Mouse (Mus musculus) midbrain, embryonic 14.5 days (tissue): ENCODE measurements at regions not wholly inside any gene's neighbourhood (a gene's known extent, or its start where the extent isn't known, plus 50 kb on each side); places are given as distances from the start of the nearest gene placed in this dataset.

Experiments
- ATAC-seq: fragments of 200-750 bp; cut with Nextera tagmentation; 2 replicates; pipeline ENCODE4 v1.8.0; 2017; ENCODE audit warnings: moderate number of reproducible peaks, moderate library complexity; ENCODE audit not compliant: low FRiP score, low TSS enrichment
- DNase-seq: peaks from one replicate; pipeline ENCODE4 v3.0.0-alpha.2; 2015
- H3K27ac ChIP-seq: fragments of 300-500 bp; sonication (generic); replicated peaks from 2 replicates; pipeline ENCODE4 v1.5.1; 2014; ENCODE audit warnings: mild to moderate bottlenecking, low read depth, low read length, moderate library complexity
- H3K27me3 ChIP-seq: fragments of 300-500 bp; sonication (generic); 2 replicates; pipeline ENCODE4 v1.6.1; 2014; ENCODE audit warnings: low read length, control low read depth, mixed read lengths; ENCODE audit not compliant: control insufficient read depth, insufficient read depth
- H3K36me3 ChIP-seq: fragments of 300-500 bp; sonication (generic); 2 replicates; pipeline ENCODE4 v1.6.1; 2014; ENCODE audit warnings: low read length, control low read depth; ENCODE audit not compliant: control insufficient read depth, insufficient read depth
- H3K4me1 ChIP-seq: fragments of 300-500 bp; sonication (generic); 2 replicates; pipeline ENCODE4 v1.6.1; 2014; ENCODE audit warnings: mild to moderate bottlenecking, antibody characterized with exemption, low read length, control low read depth; ENCODE audit not compliant: control insufficient read depth, insufficient read depth
- H3K4me2 ChIP-seq: fragments of 300-500 bp; sonication (generic); 2 replicates; pipeline ENCODE4 v1.6.1; 2014; ENCODE audit warnings: mild to moderate bottlenecking, low read length, moderate library complexity
- H3K4me3 ChIP-seq: fragments of 300-500 bp; sonication (generic); replicated peaks from 2 replicates; pipeline ENCODE4 v1.5.1; 2014; ENCODE audit warnings: low read depth, low read length
- H3K9ac ChIP-seq: fragments of 300-500 bp; sonication (generic); replicated peaks from 2 replicates; pipeline ENCODE4 v1.6.1; 2014; ENCODE audit warnings: mild to moderate bottlenecking, low read length, moderate library complexity
- H3K9me3 ChIP-seq: fragments of 300-500 bp; sonication (generic); 2 replicates; pipeline ENCODE4 v1.6.1; 2016; ENCODE audit warnings: low read length, control low read depth, mixed read lengths; ENCODE audit not compliant: control insufficient read depth
- WGBS: fragments of 180-500 bp; shearing (Covaris S2); extraction: QIAGEN DNeasy Blood & Tissue Kit; methylation state at CpG from one replicate; pipeline ENCODE4 v1.1.7; 2014; 5-methylcytosine and 5-hydroxymethylcytosine counted together

GRCm38 (mm10) chr9:111869801-111870382, 179.7 kb upstream of the Stac start:
- Histone ChIP-seq H3K4me2 (no peak overlapping the region), H3K9ac (no peak overlapping the region), H3K36me3 (no peaks in the 10 kb centered on the region), H3K27ac (peak overlapping the region; percentile 3), H3K4me1 (no peaks in the 10 kb centered on the region), H3K27me3 (no peaks in the 10 kb centered on the region), H3K4me3 (no peak overlapping the region), H3K9me3 (no peaks in the 10 kb centered on the region)
- 78% methylated on average over 4 of the region's 4 CpGs for WGBS
- ATAC-seq, result no peak
- DNase-seq, result no peak

- ATAC-seq, result no peak
- Histone ChIP-seq H3K27me3 (no peaks in the 10 kb centered on the region), H3K9me3 (no peaks in the 10 kb centered on the region), H3K9ac (no peak overlapping the region), H3K36me3 (no peaks in the 10 kb centered on the region), H3K4me1 (no peaks in the 10 kb centered on the region), H3K27ac (no peak overlapping the region), H3K4me3 (no peak overlapping the region), H3K4me2 (no peak overlapping the region)
- DNase-seq, result no peak
- 50% methylated on average over 2 of the region's 2 CpGs for WGBS
Observed at GRCm38 (mm10) chr9:111858051-111858450, 167.9 kb upstream of the Stac start.

GRCm38 (mm10) chr9:111854976-111855375, 164.8 kb upstream of the Stac start:
- Histone ChIP-seq H3K9me3 (no peaks in the 10 kb centered on the region), H3K27me3 (no peaks in the 10 kb centered on the region), H3K9ac (no peak overlapping the region), H3K4me2 (no peak overlapping the region), H3K4me1 (no peaks in the 10 kb centered on the region), H3K36me3 (no peaks in the 10 kb centered on the region), H3K4me3 (no peak overlapping the region), H3K27ac (no peak overlapping the region)
- DNase-seq (peak; percentile 24), ATAC-seq (no peak)
- WGBS, result 87% methylated on average over 7 of the region's 7 CpGs

- WGBS, result 96% methylated on average over 10 of the region's 10 CpGs
- Histone ChIP-seq H3K9me3 (no peaks in the 10 kb centered on the region), H3K4me2 (no peak overlapping the region), H3K27ac (no peak overlapping the region), H3K4me3 (no peak overlapping the region), H3K9ac (no peak overlapping the region), H3K4me1 (no peaks in the 10 kb centered on the region), H3K36me3 (no peaks in the 10 kb centered on the region), H3K27me3 (no peaks in the 10 kb centered on the region)
- DNase-seq, result no peak
- ATAC-seq, result no peak
Observed at GRCm38 (mm10) chr9:111846366-111846765, 156.2 kb upstream of the Stac start.

- Histone ChIP-seq H3K4me3 (no peak overlapping the region), H3K4me2 (no peak overlapping the region), H3K27me3 (no peaks in the 10 kb centered on the region), H3K36me3 (no peaks in the 10 kb centered on the region), H3K4me1 (no peaks in the 10 kb centered on the region), H3K9ac (no peak overlapping the region), H3K27ac (no peak overlapping the region), H3K9me3 (no peaks in the 10 kb centered on the region)
- DNase-seq (no peak), ATAC-seq (no peak)
- 89% methylated on average over 6 of the region's 6 CpGs for WGBS
Observed at GRCm38 (mm10) chr9:111841151-111841550, 151.0 kb upstream of the Stac start.

- no peak overlapping the region for H3K4me2 ChIP-seq
- no peak overlapping the region for H3K4me3 ChIP-seq
- no peaks in the 10 kb centered on the region for H3K4me1 ChIP-seq
- no peaks in the 10 kb centered on the region for H3K36me3 ChIP-seq
- no peak overlapping the region for H3K9ac ChIP-seq
- H3K27ac ChIP-seq, result no peak overlapping the region; the same call in 1 of the 2 replicates
- ATAC-seq (no peak), DNase-seq (no peak)
- H3K27me3 ChIP-seq, result no peaks in the 10 kb centered on the region
- WGBS, result 78% methylated on average over 7 of the region's 7 CpGs
- no peaks in the 10 kb centered on the region for H3K9me3 ChIP-seq
Observed at GRCm38 (mm10) chr9:111838069-111838820, 148.1 kb upstream of the Stac start.

- no peak overlapping the region for H3K4me2 ChIP-seq
- DNase-seq, result no peak
- H3K4me1 ChIP-seq, result no peaks in the 10 kb centered on the region
- 91% methylated on average over 1 of the region's 1 CpGs for WGBS
- no peaks in the 10 kb centered on the region for H3K27me3 ChIP-seq
- H3K9me3 ChIP-seq, result no peaks in the 10 kb centered on the region
- no peak overlapping the region for H3K27ac ChIP-seq
- ATAC-seq, result no peak
- H3K4me3 ChIP-seq, result no peak overlapping the region
- H3K9ac ChIP-seq, result no peak overlapping the region
- H3K36me3 ChIP-seq, result no peaks in the 10 kb centered on the region
Observed at GRCm38 (mm10) chr9:111822094-111822493, 131.9 kb upstream of the Stac start.

GRCm38 (mm10) chr9:111817461-111817860, 127.3 kb upstream of the Stac start:
- WGBS, result 68% methylated on average over 4 of the region's 4 CpGs
- Histone ChIP-seq H3K9me3 (no peaks in the 10 kb centered on the region), H3K9ac (no peak overlapping the region), H3K36me3 (no peaks in the 10 kb centered on the region), H3K4me1 (no peaks in the 10 kb centered on the region), H3K4me2 (no peak overlapping the region), H3K4me3 (no peak overlapping the region), H3K27ac (no peak overlapping the region), H3K27me3 (no peaks in the 10 kb centered on the region)
- DNase-seq, result no peak
- no peak for ATAC-seq

GRCm38 (mm10) chr9:111804931-111805330, 114.8 kb upstream of the Stac start:
- Histone ChIP-seq H3K36me3 (no peaks in the 10 kb centered on the region), H3K9ac (no peak overlapping the region), H3K9me3 (no peaks in the 10 kb centered on the region), H3K4me2 (no peak overlapping the region), H3K4me3 (no peak overlapping the region), H3K27me3 (no peaks in the 10 kb centered on the region), H3K4me1 (no peaks in the 10 kb centered on the region), H3K27ac (no peak overlapping the region)
- DNase-seq (no peak), ATAC-seq (no peak)
- 81% methylated on average over 6 of the region's 6 CpGs for WGBS
